Mouse (Mus musculus) stomach, embryonic 15.5 days (tissue): ENCODE data around the gene Cnpy2. TPM values are rescaled to one million over a fixed set of nuclear protein-coding genes. Genes with fewer than 3 reads are reported as not detected.
"Not testable (repeated sequence)": the region's sequence is repeated elsewhere in the genome, so short reads cannot be mapped to it uniquely, and the experiment has no call there.

ENCODE experiments used
- ATAC-seq: fragments of 200-750 bp; cut with Nextera tagmentation; 2 replicates; pipeline ENCODE4 v1.8.0; 2017; ENCODE audit warnings: low read depth, moderate number of reproducible peaks, moderate TSS enrichment; ENCODE audit not compliant: insufficient read depth, low FRiP score
- H3K27ac ChIP-seq: fragments of 300-500 bp; sonication (generic); 2 replicates; pipeline ENCODE4 v1.5.1; 2015; ENCODE audit warnings: mild to moderate bottlenecking, inconsistent platforms
- H3K27me3 ChIP-seq: fragments of 300-500 bp; sonication (generic); replicated peaks from 2 replicates; pipeline ENCODE4 v1.6.1; 2015; ENCODE audit warnings: inconsistent platforms
- H3K36me3 ChIP-seq: fragments of 300-500 bp; sonication (generic); 2 replicates; pipeline ENCODE4 v1.6.1; 2015; ENCODE audit warnings: inconsistent platforms
- H3K4me1 ChIP-seq: fragments of 300-500 bp; sonication (generic); 2 replicates; pipeline ENCODE4 v1.6.1; 2015; ENCODE audit warnings: inconsistent platforms
- H3K4me2 ChIP-seq: fragments of 300-500 bp; sonication (generic); 2 replicates; pipeline ENCODE4 v1.6.1; 2015; ENCODE audit warnings: mild to moderate bottlenecking, inconsistent platforms
- H3K4me3 ChIP-seq: fragments of 300-500 bp; sonication (generic); replicated peaks from 2 replicates; pipeline ENCODE4 v1.5.1; 2015; ENCODE audit warnings: inconsistent platforms
- H3K9ac ChIP-seq: fragments of 300-500 bp; sonication (generic); 2 replicates; pipeline ENCODE4 v1.6.1; 2015; ENCODE audit warnings: inconsistent platforms
- H3K9me3 ChIP-seq: fragments of 300-500 bp; sonication (generic); 2 replicates; pipeline ENCODE4 v1.6.1; 2016; ENCODE audit warnings: inconsistent platforms
- WGBS: fragments of 180-500 bp; shearing (Covaris S2); methylation state at CpG from one replicate; pipeline ENCODE4 v1.1.7; 2015; 5-methylcytosine and 5-hydroxymethylcytosine counted together
- polyA plus RNA-seq: library from polyadenylated mRNA; unstranded; fragments of >200 nt; fragmentation: Nextera tagmentation; extraction: Ambion mirVana; gene quantifications from 2 replicates; pipeline ENCODE4 v1.2.1, GENCODE M21; 2015

The Cnpy2 gene
- polyA plus RNA-seq, 1 experiment from 2014 or later: 331 TPM

GRCm38 (mm10) chr10:128323516-128323915, 1.3 kb downstream of the Cnpy2 start:
- H3K9ac ChIP-seq: peak overlapping the region; percentile 77
- ATAC-seq: no peak
- H3K4me3 ChIP-seq: peak overlapping the region; percentile 74
- H3K9me3 ChIP-seq: no peaks in the 10 kb centered on the region
- H3K4me1 ChIP-seq: peaks cover 9% of the 10 kb centered on the region
- peak overlapping the region; percentile 81 for H3K4me2 ChIP-seq
- H3K27ac ChIP-seq: peak overlapping the region; percentile 93
- H3K36me3 ChIP-seq: peaks cover 40% of the 10 kb centered on the region
- H3K27me3 ChIP-seq: no peaks in the 10 kb centered on the region
- 64% methylated on average over 8 of the region's 8 CpGs for WGBS

GRCm38 (mm10) chr10:128326825-128327224, 4.6 kb downstream of the Cnpy2 start:
- H3K4me3 ChIP-seq: no peak overlapping the region
- no peak for ATAC-seq
- no peak overlapping the region for H3K9ac ChIP-seq
- H3K27me3 ChIP-seq: no peaks in the 10 kb centered on the region
- H3K4me2 ChIP-seq: no peak overlapping the region
- H3K4me1 ChIP-seq: peaks cover 9% of the 10 kb centered on the region
- peaks cover 29% of the 10 kb centered on the region for H3K36me3 ChIP-seq
- no peak overlapping the region for H3K27ac ChIP-seq
- no peaks in the 10 kb centered on the region for H3K9me3 ChIP-seq
- WGBS: 92% methylated on average over 8 of the region's 8 CpGs

GRCm38 (mm10) chr10:128327610-128328009, 5.4 kb downstream of the Cnpy2 start:
- Histone ChIP-seq H3K4me3 (no peak overlapping the region), H3K4me1 (peaks cover 9% of the 10 kb centered on the region), H3K36me3 (peaks cover 29% of the 10 kb centered on the region), H3K27me3 (no peaks in the 10 kb centered on the region), H3K4me2 (no peak overlapping the region), H3K27ac (no peak overlapping the region), H3K9me3 (no peaks in the 10 kb centered on the region), H3K9ac (no peak overlapping the region)
- 85% methylated on average over 10 of the region's 10 CpGs for WGBS
- no peak for ATAC-seq

- not testable (repeated sequence) for H3K27me3 ChIP-seq, H3K4me3 ChIP-seq, ATAC-seq, H3K9me3 ChIP-seq, H3K27ac ChIP-seq, H3K4me1 ChIP-seq, H3K36me3 ChIP-seq, H3K4me2 ChIP-seq, H3K9ac ChIP-seq
- 79% methylated on average over 6 of the region's 6 CpGs for WGBS
These were observed 10.3 kb downstream of the Cnpy2 start for GRCm38 (mm10) chr10:128332358-128333249.

- Histone ChIP-seq H3K4me3 (no peak overlapping the region), H3K4me2 (no peak overlapping the region), H3K27ac (no peak overlapping the region), H3K9me3 (no peaks in the 10 kb centered on the region), H3K36me3 (no peaks in the 10 kb centered on the region; the same call in 1 of the 2 replicates), H3K27me3 (no peaks in the 10 kb centered on the region), H3K4me1 (peaks cover 22% of the 10 kb centered on the region), H3K9ac (no peak overlapping the region)
- no peak for ATAC-seq
- 0% methylated on average over 4 of the region's 4 CpGs for WGBS
These were observed 13.3 kb downstream of the Cnpy2 start for GRCm38 (mm10) chr10:128335582-128335981.

DNA sequence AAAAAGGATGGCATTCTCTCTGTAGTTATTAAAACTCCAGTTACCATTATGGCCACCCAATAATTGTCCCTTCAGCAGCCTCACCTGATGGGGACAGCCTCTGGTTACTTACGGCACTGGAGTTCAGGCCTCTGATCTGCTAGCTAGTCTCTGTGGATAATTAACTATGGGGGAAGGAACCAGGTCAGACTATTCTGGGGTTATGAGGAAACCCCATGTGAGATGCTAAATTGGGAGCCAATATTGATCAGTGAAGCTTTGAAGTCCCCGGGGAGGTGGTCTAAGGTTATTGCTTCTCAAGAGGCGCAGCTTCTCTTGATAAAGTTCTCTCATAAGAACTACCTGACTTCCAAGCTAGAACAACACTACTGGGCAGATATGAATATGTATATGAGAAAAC, 13.9 kb downstream of the Cnpy2 start:
- Histone ChIP-seq H3K27ac (0 out of 2 replicates have a peak overlapping the region, but pooled peaks have one; percentile 98), H3K9ac (no peak overlapping the region), H3K36me3 (no peaks in the 10 kb centered on the region; the same call in 1 of the 2 replicates), H3K27me3 (no peaks in the 10 kb centered on the region), H3K4me3 (no peak overlapping the region), H3K9me3 (no peaks in the 10 kb centered on the region), H3K4me1 (peaks cover 22% of the 10 kb centered on the region), H3K4me2 (no peak overlapping the region)
- WGBS: 86% methylated on average over 3 of the region's 3 CpGs
- ATAC-seq: no peak

- Histone ChIP-seq H3K9me3 (no peaks in the 10 kb centered on the region), H3K9ac (no peak overlapping the region), H3K36me3 (no peaks in the 10 kb centered on the region; the same call in 1 of the 2 replicates), H3K4me3 (peak overlapping the region; percentile 64; the same call in 1 of the 2 replicates), H3K4me1 (peaks cover 22% of the 10 kb centered on the region), H3K27ac (peak overlapping the region; percentile 98; the same call in 1 of the 2 replicates), H3K4me2 (peak overlapping the region; percentile 69), H3K27me3 (no peaks in the 10 kb centered on the region)
- 73% methylated on average over 3 of the region's 3 CpGs for WGBS
- no peak for ATAC-seq
These were observed 14.3 kb downstream of the Cnpy2 start for GRCm38 (mm10) chr10:128336597-128336996.

DNA sequence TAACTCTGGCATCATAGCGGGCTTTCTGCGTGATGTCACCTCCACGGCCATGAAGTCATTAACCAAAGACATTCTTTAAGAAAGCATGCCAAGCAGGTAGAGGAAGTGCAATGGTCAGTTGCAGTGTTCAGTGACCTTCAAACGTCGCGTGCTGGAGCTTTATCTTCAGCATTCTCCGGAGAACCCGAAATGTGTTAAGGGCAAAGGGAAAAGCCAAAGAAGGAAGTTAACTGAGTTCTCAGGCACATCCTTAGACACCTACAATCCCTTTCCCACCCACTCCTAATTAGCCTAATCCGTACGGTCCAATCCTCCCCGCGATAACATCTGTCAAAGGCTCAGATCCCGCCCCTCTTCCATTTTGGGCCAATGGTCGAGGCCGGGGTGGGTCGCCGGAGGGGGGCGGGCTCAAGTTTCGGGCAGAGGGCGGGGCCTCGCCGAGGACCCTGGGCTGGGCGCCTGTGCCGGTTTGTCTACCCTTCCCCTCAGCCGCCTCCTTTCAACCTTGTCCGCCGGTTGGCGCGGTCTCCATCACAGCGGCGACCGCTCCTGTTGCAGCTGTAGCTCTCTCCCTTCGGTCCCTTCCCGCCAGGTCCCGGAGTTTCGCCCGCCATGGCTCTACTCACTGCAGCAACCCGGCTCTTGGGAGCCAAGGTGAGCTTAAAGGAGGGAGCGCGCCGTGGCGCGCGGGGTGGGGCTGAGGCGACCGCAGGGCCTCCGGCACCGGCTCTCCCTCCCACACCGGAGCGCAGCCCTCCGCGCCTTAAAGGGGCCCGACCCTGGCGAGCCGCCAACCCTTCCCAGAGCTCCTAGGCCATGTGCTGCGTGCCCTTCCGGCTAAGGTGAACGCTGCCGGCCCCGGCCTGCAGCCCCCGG, 15.3 kb downstream of the Cnpy2 start, which contains the start of gene Cs:
Cs (plus strand) TSS at position 429 of the 876 bp plus-strand sequence.
- peak; percentile 95 for ATAC-seq
- peak within 1 kb of the TSS; percentile 98 for H3K27ac ChIP-seq
- peak within 1 kb of the TSS; percentile 66 for H3K9ac ChIP-seq
- no peaks in the 10 kb centered on the region; the same call in 1 of the 2 replicates for H3K36me3 ChIP-seq
- peak within 1 kb of the TSS; percentile 75 for H3K4me2 ChIP-seq
- H3K27me3 ChIP-seq: no peaks in the 10 kb centered on the region
- no peaks in the 10 kb centered on the region for H3K9me3 ChIP-seq
- H3K4me3 ChIP-seq: peak within 1 kb of the TSS; percentile 64
- H3K4me1 ChIP-seq: peaks cover 22% of the 10 kb centered on the region
- 1% methylated on average over 61 of the region's 61 CpGs for WGBS

DNA sequence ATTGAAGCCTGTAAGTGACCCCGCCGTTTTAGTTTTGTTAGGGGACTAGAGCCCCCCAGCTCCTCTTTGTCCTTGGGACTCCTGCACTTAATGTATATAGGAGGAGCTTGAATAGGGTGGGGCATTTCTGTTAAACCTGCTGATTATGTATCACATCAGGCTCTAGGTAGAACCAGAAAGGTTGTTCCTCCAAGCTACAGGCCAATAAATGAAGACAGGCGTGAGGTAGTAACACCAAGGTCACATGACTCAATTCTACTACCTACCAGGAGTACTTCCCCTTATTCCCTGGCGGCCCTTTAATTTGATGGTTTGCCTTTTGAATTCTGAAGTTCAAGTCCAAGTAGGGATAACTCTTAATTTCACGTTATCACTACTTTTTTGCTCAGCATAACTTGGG, 16.2 kb downstream of the Cnpy2 start:
- WGBS: 14% methylated on average over 5 of the region's 5 CpGs
- no peak for ATAC-seq
- peak overlapping the region; percentile 98 for H3K27ac ChIP-seq

DNA sequence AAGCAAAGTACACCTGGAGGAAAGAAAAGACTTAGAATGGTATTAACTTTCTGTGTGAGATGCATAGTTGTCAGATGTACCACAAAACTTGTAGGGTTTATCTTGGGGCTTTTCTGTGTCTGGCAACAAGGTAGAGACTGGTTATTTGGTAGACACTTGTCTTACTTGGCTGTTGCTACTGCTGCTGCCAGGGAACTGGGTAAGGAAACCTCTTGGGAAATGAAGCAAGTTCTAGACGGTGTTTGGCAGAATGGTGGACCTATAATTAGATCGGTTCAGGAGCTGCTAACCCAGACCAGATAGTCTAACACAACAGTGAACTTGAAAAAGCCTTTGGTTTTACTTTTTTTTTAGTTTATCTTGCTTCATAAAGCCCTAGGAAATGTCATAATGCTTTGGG, 16.7 kb downstream of the Cnpy2 start:
- Histone ChIP-seq H3K36me3 (no peaks in the 10 kb centered on the region; the same call in 1 of the 2 replicates), H3K4me2 (peak overlapping the region; percentile 75), H3K4me3 (peak overlapping the region; percentile 64), H3K27me3 (no peaks in the 10 kb centered on the region), H3K27ac (peak overlapping the region; percentile 98; the same call in 1 of the 2 replicates), H3K9me3 (no peaks in the 10 kb centered on the region), H3K9ac (no peak overlapping the region), H3K4me1 (peaks cover 22% of the 10 kb centered on the region)
- no peak for ATAC-seq
- 68% methylated on average over 2 of the region's 2 CpGs for WGBS

More for the DNA sequence above, 16.2 kb downstream of the Cnpy2 start:
- Histone ChIP-seq H3K36me3 (no peaks in the 10 kb centered on the region; the same call in 1 of the 2 replicates), H3K4me1 (peaks cover 22% of the 10 kb centered on the region), H3K9me3 (no peaks in the 10 kb centered on the region), H3K4me3 (peak overlapping the region; percentile 64), H3K9ac (peak overlapping the region; percentile 66), H3K4me2 (peak overlapping the region; percentile 75), H3K27me3 (no peaks in the 10 kb centered on the region)

GRCm38 (mm10) chr10:128340257-128340656, 18.0 kb downstream of the Cnpy2 start:
- Histone ChIP-seq H3K4me3 (no peak overlapping the region), H3K9ac (no peak overlapping the region), H3K36me3 (no peaks in the 10 kb centered on the region; the same call in 1 of the 2 replicates), H3K27me3 (no peaks in the 10 kb centered on the region), H3K27ac (no peak overlapping the region), H3K4me1 (peaks cover 31% of the 10 kb centered on the region), H3K9me3 (no peaks in the 10 kb centered on the region), H3K4me2 (no peak overlapping the region)
- 77% methylated on average over 2 of the region's 2 CpGs for WGBS
- ATAC-seq: no peak
